Mouse (Mus musculus): Measurements from ENCODE around the gene Phlpp1.

GRCm38 (mm10) chr1:106164111-106164510 lies 7.4 kb upstream of the Phlpp1 start:
- TF ChIP-seq CTCF (IDR thresholded peaks at IDR 0.05; ENCODE audit: borderline replicate concordance, extremely low read depth, insufficient read depth, insufficient read length) = no peak
- no peak for TF ChIP-seq POLR2A (IDR thresholded peaks at IDR 0.05; ENCODE audit: borderline replicate concordance, extremely low read depth, insufficient read depth, insufficient read length, poor library complexity, severe bottlenecking)

Data from brain, embryonic 14.5 days (tissue).